Comparison of ENCODE assay signal across 27 mouse cellular contexts in genomic region chr3:7973287-7973686, GRCm38 (mm10).
DNase-seq lines count a peak whose midpoint lies in the region; ATAC-seq lines count a peak whose summit lies in the region.
"Had no signal": no experiment of that assay in that cellular context is flagged by ENCODE, and none has a peak within 500 bp of the region (broad histone marks: within the 10 kb centered on the region; RNA-seq: fewer than 3 reads in every experiment).

No protein-coding gene starts in this region.

- ATAC-seq in hindbrain, embryonic 11.5 days (ENCODE audit: low FRiP score), result peak; percentile 57
- ATAC-seq in hindbrain, embryonic 12.5 days (ENCODE audit: low FRiP score), result no peak
- ATAC-seq in neural tube, embryonic 14.5 days (ENCODE audit: low read depth), result peak; percentile 34; the same call in 1 of the 2 replicates
- ATAC-seq: CD4-positive, CD25-positive, alpha-beta regulatory T cell, adult 4 months; forebrain, embryonic 13.5 days; liver, embryonic 12.5 days; midbrain, embryonic 15.5 days; Patski had no signal

- no peak overlapping the region for H3K4me3 ChIP-seq in hindbrain, embryonic 11.5 days (ENCODE audit: low read depth, low read length)
- H3K4me3 ChIP-seq in hindbrain, embryonic 12.5 days, result no peak overlapping the region
- no peak overlapping the region for H3K4me3 ChIP-seq in neural tube, embryonic 14.5 days (ENCODE audit: low read depth, low read length)
- H3K4me3 ChIP-seq: embryonic facial prominence, embryonic 13.5 days; erythroblast, embryonic 14.5 days; forebrain, embryonic 13.5 days; gastrocnemius, adult 2 months; heart, embryonic 15.5 days; kidney, embryonic 15.5 days; limb, embryonic 13.5 days; liver, embryonic 12.5 days; midbrain, embryonic 15.5 days had no signal

- H3K27me3 ChIP-seq in hindbrain, embryonic 11.5 days (ENCODE audit: control insufficient read depth, insufficient read depth, low read length), result no peaks in the 10 kb centered on the region
- no peaks in the 10 kb centered on the region for H3K27me3 ChIP-seq in hindbrain, embryonic 12.5 days
- no peaks in the 10 kb centered on the region for H3K27me3 ChIP-seq in neural tube, embryonic 14.5 days (ENCODE audit: control insufficient read depth, insufficient read depth, low read length)
- H3K27me3 ChIP-seq: embryonic facial prominence, embryonic 13.5 days; forebrain, embryonic 13.5 days; heart, embryonic 15.5 days; kidney, embryonic 15.5 days; limb, embryonic 13.5 days; liver, embryonic 12.5 days; midbrain, embryonic 15.5 days; Patski had no signal

- no peak for DNase-seq in hindbrain, embryonic 11.5 days (ENCODE audit: low spot score)
- DNase-seq in neural tube, embryonic 10.5 days (ENCODE audit: extremely low spot score, low spot score), result no peak
- DNase-seq in adipocyte (ENCODE audit: low spot score), result peak; percentile 75
- DNase-seq in left cerebral cortex, adult 9 months (ENCODE audit: low spot score in 2 of 2), result no peak
- DNase-seq in thymus, adult 18-20 months, result no peak
- DNase-seq: cerebellum, adult 11-12 months; cerebellum, postnatal 10 days; gastrocnemius, adult 2 months; heart, postnatal 36 days; kidney, adult 11 months; kidney, postnatal 36 days; layer of hippocampus, postnatal 36 days; lung, adult 2 months; lung, postnatal 14 days; thymus, postnatal 14 days had no signal

- H3K27ac ChIP-seq in hindbrain, embryonic 11.5 days (ENCODE audit: low read depth, low read length), result no peak overlapping the region
- H3K27ac ChIP-seq in hindbrain, embryonic 12.5 days, result no peak overlapping the region
- no peak overlapping the region for H3K27ac ChIP-seq in neural tube, embryonic 14.5 days (ENCODE audit: low read depth, low read length)
- H3K27ac ChIP-seq: embryonic facial prominence, embryonic 13.5 days; forebrain, embryonic 13.5 days; gastrocnemius, adult 2 months; heart, embryonic 15.5 days; kidney, embryonic 15.5 days; limb, embryonic 13.5 days; liver, embryonic 12.5 days; midbrain, embryonic 15.5 days had no signal

- no peak overlapping the region for H3K9ac ChIP-seq in hindbrain, embryonic 11.5 days (ENCODE audit: low read depth, low read length)
- H3K9ac ChIP-seq in hindbrain, embryonic 12.5 days, result no peak overlapping the region
- H3K9ac ChIP-seq in neural tube, embryonic 14.5 days (replicated peaks; ENCODE audit: low read depth, low read length), result no peak overlapping the region
- H3K9ac ChIP-seq: embryonic facial prominence, embryonic 13.5 days; forebrain, embryonic 13.5 days; heart, embryonic 15.5 days; kidney, embryonic 15.5 days; limb, embryonic 13.5 days; liver, embryonic 12.5 days; midbrain, embryonic 15.5 days had no signal

- no peaks in the 10 kb centered on the region for H3K4me1 ChIP-seq in hindbrain, embryonic 11.5 days (replicated peaks; ENCODE audit: control insufficient read depth, insufficient read depth, low read length)
- H3K4me1 ChIP-seq in hindbrain, embryonic 12.5 days, result no peaks in the 10 kb centered on the region
- H3K4me1 ChIP-seq in neural tube, embryonic 14.5 days (ENCODE audit: control insufficient read depth, insufficient read depth, low read length), result no peaks in the 10 kb centered on the region
- H3K4me1 ChIP-seq: embryonic facial prominence, embryonic 13.5 days; forebrain, embryonic 13.5 days; heart, embryonic 15.5 days; kidney, embryonic 15.5 days; limb, embryonic 13.5 days; liver, embryonic 12.5 days; midbrain, embryonic 15.5 days had no signal

- 67% methylated on average over 3 of the region's 3 CpGs for WGBS in hindbrain, embryonic 11.5 days
- WGBS in hindbrain, embryonic 12.5 days, result 63% methylated on average over 3 of the region's 3 CpGs
- 57% methylated on average over 3 of the region's 3 CpGs for WGBS in neural tube, embryonic 14.5 days

- no peaks in the 10 kb centered on the region for H3K36me3 ChIP-seq in hindbrain, embryonic 11.5 days (ENCODE audit: control insufficient read depth, insufficient read depth, low read length)
- no peaks in the 10 kb centered on the region for H3K36me3 ChIP-seq in hindbrain, embryonic 12.5 days
- no peaks in the 10 kb centered on the region for H3K36me3 ChIP-seq in neural tube, embryonic 14.5 days (ENCODE audit: control insufficient read depth, insufficient read depth, low read length)
- H3K36me3 ChIP-seq: embryonic facial prominence, embryonic 13.5 days; heart, embryonic 15.5 days; kidney, embryonic 15.5 days; limb, embryonic 13.5 days; liver, embryonic 12.5 days; midbrain, embryonic 15.5 days had no signal

- H3K9me3 ChIP-seq in hindbrain, embryonic 11.5 days (ENCODE audit: control insufficient read depth, low read length), result no peaks in the 10 kb centered on the region
- no peaks in the 10 kb centered on the region for H3K9me3 ChIP-seq in hindbrain, embryonic 12.5 days (replicated peaks)
- no peaks in the 10 kb centered on the region for H3K9me3 ChIP-seq in neural tube, embryonic 14.5 days (ENCODE audit: control insufficient read depth, low read length)
- H3K9me3 ChIP-seq: embryonic facial prominence, embryonic 13.5 days; forebrain, embryonic 13.5 days; heart, embryonic 15.5 days; kidney, embryonic 15.5 days; limb, embryonic 13.5 days; liver, embryonic 12.5 days; midbrain, embryonic 15.5 days had no signal

- H3K4me2 ChIP-seq in hindbrain, embryonic 11.5 days (replicated peaks; ENCODE audit: low read depth, low read length), result no peak overlapping the region
- H3K4me2 ChIP-seq in hindbrain, embryonic 12.5 days (replicated peaks), result no peak overlapping the region
- H3K4me2 ChIP-seq in neural tube, embryonic 14.5 days (ENCODE audit: low read depth, low read length), result no peak overlapping the region
- H3K4me2 ChIP-seq: embryonic facial prominence, embryonic 13.5 days; forebrain, embryonic 13.5 days; heart, embryonic 15.5 days; kidney, embryonic 15.5 days; limb, embryonic 13.5 days; liver, embryonic 12.5 days; midbrain, embryonic 15.5 days had no signal
